Mouse (Mus musculus): ENCODE results near the gene Fbxw25. TPM values are rescaled to one million over a fixed set of nuclear protein-coding genes. Genes with fewer than 3 reads are reported as not detected.
A peak's percentile ranks its signal among the peaks of the same experiment; 100 is the strongest.
"Not testable (repeated sequence)": the region's sequence is repeated elsewhere in the genome, so short reads cannot be mapped to it uniquely, and the experiment has no call there.

The Fbxw25 gene
- not detected in 2 replicates for polyA plus RNA-seq (2015; fragmentation: Nextera tagmentation; extraction: Ambion mirVana)

DNA sequence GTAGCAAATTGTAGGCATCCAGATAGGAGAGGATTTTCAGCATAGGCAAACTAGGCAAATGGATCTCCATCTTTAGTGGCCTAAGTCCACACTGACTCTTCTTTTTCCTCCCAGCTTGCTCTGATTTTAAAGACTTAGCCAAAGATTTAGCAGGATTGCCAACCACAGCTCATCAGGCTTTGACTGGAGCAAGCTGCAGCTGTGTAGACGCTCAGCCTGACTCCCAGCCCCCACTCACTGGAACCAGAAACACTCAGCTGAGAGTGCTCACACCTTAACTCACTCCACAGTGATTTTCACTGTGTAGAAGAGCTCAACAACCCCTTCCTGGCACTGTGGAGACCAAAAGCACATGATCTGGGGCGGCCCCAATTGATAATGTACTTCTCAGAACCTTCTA, at the start of gene Fbxw25:
Gene Fbxw25, minus strand, starts transcription at position 101 of the 400 bp plus-strand sequence.
- not testable (repeated sequence) for H3K9ac ChIP-seq (ENCODE audit: low read length); ATAC-seq (ENCODE audit: low FRiP score, low TSS enrichment)
- 70% methylated on average over 2 of the region's 2 CpGs for WGBS

DNA sequence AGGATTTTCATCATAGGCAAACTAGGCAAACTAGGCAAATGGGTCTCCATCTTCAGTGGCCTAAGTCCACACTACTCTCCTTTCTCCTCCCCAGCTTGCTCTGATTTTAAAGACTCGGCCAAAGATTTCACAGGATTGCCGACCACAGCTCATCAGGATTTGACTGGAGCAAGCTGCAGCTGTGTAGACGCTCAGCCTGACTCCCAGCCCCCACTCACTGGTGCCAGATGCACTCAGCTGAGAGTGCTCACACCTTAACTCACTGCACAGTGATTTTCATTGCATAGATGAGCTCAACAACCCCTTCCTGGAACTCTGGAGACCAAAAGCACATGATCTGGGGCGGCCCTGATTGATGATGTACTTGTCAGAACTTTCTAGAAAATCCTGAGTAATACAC, 38.1 kb upstream of the Fbxw25 start, which contains the start of gene Fbxw18:
Gene Fbxw18, minus strand, starts transcription at position 101 of the 400 bp plus-strand sequence.
- ATAC-seq (ENCODE audit: low FRiP score, low TSS enrichment); H3K4me1 ChIP-seq (replicated peaks; ENCODE audit: control insufficient read depth, insufficient read depth); H3K27ac ChIP-seq (replicated peaks); H3K9ac ChIP-seq (ENCODE audit: low read length); H3K36me3 ChIP-seq (ENCODE audit: control insufficient read depth, insufficient read depth, low read length); H3K4me3 ChIP-seq (ENCODE audit: low read depth, low read length); H3K4me2 ChIP-seq (replicated peaks; ENCODE audit: low read depth); H3K9me3 ChIP-seq (ENCODE audit: control insufficient read depth, low read length); H3K27me3 ChIP-seq (ENCODE audit: control insufficient read depth, insufficient read depth, low read length); DNase-seq (ENCODE audit: low spot score): not testable (repeated sequence)
- 72% methylated on average over 4 of the region's 4 CpGs for WGBS

More for the DNA sequence above, at the start of gene Fbxw25:
- not testable (repeated sequence) for H3K4me3 ChIP-seq (ENCODE audit: low read depth, low read length); H3K27ac ChIP-seq (replicated peaks); H3K4me2 ChIP-seq (replicated peaks; ENCODE audit: low read depth); H3K36me3 ChIP-seq (ENCODE audit: control insufficient read depth, insufficient read depth, low read length); H3K27me3 ChIP-seq (ENCODE audit: control insufficient read depth, insufficient read depth, low read length); H3K9me3 ChIP-seq (ENCODE audit: control insufficient read depth, low read length); DNase-seq (ENCODE audit: low spot score); H3K4me1 ChIP-seq (replicated peaks; ENCODE audit: control insufficient read depth, insufficient read depth)

GRCm38 (mm10) chr9:109685299-109685698, 20.8 kb upstream of the Fbxw25 start:
- 16% methylated on average over 1 of the region's 1 CpGs for WGBS
- DNase-seq (ENCODE audit: low spot score): peak; percentile 43

DNA sequence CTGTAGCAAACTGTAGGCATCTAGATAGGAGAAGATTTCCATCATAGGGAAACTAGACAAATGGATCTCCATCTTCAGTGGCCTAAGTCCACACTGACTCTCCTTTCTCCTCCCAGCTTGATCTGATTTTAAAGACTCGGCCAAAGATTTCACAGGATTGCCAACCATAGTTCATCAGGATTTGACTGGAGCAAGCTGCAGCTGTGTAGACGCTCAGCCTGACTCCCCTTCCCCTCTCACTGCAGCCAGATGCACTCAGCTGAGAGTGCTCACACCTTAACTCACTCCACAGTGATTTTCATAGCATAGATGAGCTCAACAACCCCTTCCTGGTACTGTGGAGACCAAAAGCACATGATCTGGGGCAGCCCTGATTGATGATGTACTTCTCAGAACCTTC, 38.5 kb downstream of the Fbxw25 start, which contains the start of gene Fbxw24:
Gene Fbxw24, minus strand, starts transcription at position 101 of the 400 bp plus-strand sequence.
- not testable (repeated sequence) for H3K9me3 ChIP-seq (ENCODE audit: control insufficient read depth, low read length); ATAC-seq (ENCODE audit: low FRiP score, low TSS enrichment); H3K4me2 ChIP-seq (replicated peaks; ENCODE audit: low read depth); H3K27me3 ChIP-seq (ENCODE audit: control insufficient read depth, insufficient read depth, low read length); H3K36me3 ChIP-seq (ENCODE audit: control insufficient read depth, insufficient read depth, low read length); H3K4me3 ChIP-seq (ENCODE audit: low read depth, low read length); H3K27ac ChIP-seq (replicated peaks); DNase-seq (ENCODE audit: low spot score); H3K9ac ChIP-seq (ENCODE audit: low read length); H3K4me1 ChIP-seq (replicated peaks; ENCODE audit: control insufficient read depth, insufficient read depth)
- 75% methylated on average over 2 of the region's 2 CpGs for WGBS

More at GRCm38 (mm10) chr9:109685299-109685698, 20.8 kb upstream of the Fbxw25 start:
- ATAC-seq (ENCODE audit: low FRiP score, low TSS enrichment): no peak
- Histone ChIP-seq H3K36me3 (ENCODE audit: control insufficient read depth, insufficient read depth, low read length) (no peaks in the 10 kb centered on the region), H3K9me3 (ENCODE audit: control insufficient read depth, low read length) (no peaks in the 10 kb centered on the region), H3K4me2 (replicated peaks; ENCODE audit: low read depth) (no peak overlapping the region), H3K9ac (ENCODE audit: low read length) (no peak overlapping the region), H3K27ac (replicated peaks) (no peak overlapping the region), H3K4me3 (ENCODE audit: low read depth, low read length) (no peak overlapping the region), H3K4me1 (replicated peaks; ENCODE audit: control insufficient read depth, insufficient read depth) (no peaks in the 10 kb centered on the region), H3K27me3 (ENCODE audit: control insufficient read depth, insufficient read depth, low read length) (no peaks in the 10 kb centered on the region)
- no peak for TF ChIP-seq EP300 (optimal IDR thresholded peaks at IDR 0.05)
- TF ChIP-seq CTCF (IDR thresholded peaks at IDR 0.05; ENCODE audit: low read depth): peak; percentile 74

DNA sequence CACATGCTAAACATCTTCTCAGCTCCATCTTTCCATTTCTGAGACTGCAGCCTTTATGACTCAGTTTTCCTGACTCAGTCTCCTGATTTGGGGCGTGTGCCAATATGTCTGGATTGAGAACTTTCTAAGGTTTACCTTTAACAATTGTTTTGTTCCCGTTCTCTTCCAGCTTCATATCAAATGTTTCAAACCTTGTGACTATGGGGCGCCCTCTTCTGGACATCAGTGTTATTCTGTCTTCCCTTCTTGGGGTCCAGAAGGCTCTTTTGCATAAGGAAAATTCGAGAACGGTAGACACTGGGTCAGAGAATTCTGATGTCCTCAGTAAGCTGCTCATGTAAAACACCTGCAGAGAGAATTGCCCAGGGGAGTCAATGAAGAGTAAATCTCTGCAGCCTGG, 57.6 kb downstream of the Fbxw25 start:
- not testable (repeated sequence) for H3K27me3 ChIP-seq (ENCODE audit: control insufficient read depth, insufficient read depth, low read length); H3K36me3 ChIP-seq (ENCODE audit: control insufficient read depth, insufficient read depth, low read length); H3K4me3 ChIP-seq (ENCODE audit: low read depth, low read length); H3K9me3 ChIP-seq (ENCODE audit: control insufficient read depth, low read length); H3K4me1 ChIP-seq (replicated peaks; ENCODE audit: control insufficient read depth, insufficient read depth); DNase-seq (ENCODE audit: low spot score); ATAC-seq (ENCODE audit: low FRiP score, low TSS enrichment); H3K9ac ChIP-seq (ENCODE audit: low read length); H3K27ac ChIP-seq (replicated peaks); H3K4me2 ChIP-seq (replicated peaks; ENCODE audit: low read depth)
- 32% methylated on average over 5 of the region's 5 CpGs for WGBS
- peak; percentile 50 for TF ChIP-seq CTCF (IDR thresholded peaks at IDR 0.05; ENCODE audit: low read depth)

- not testable (repeated sequence) for H3K27ac ChIP-seq (replicated peaks); H3K4me1 ChIP-seq (replicated peaks; ENCODE audit: control insufficient read depth, insufficient read depth); ATAC-seq (ENCODE audit: low FRiP score, low TSS enrichment); H3K4me2 ChIP-seq (replicated peaks; ENCODE audit: low read depth); H3K4me3 ChIP-seq (ENCODE audit: low read depth, low read length); H3K27me3 ChIP-seq (ENCODE audit: control insufficient read depth, insufficient read depth, low read length); H3K9ac ChIP-seq (ENCODE audit: low read length); H3K36me3 ChIP-seq (ENCODE audit: control insufficient read depth, insufficient read depth, low read length); DNase-seq (ENCODE audit: low spot score); H3K9me3 ChIP-seq (ENCODE audit: control insufficient read depth, low read length)
- TF ChIP-seq CTCF (IDR thresholded peaks at IDR 0.05; ENCODE audit: low read depth): peak; percentile 42
- WGBS: 54% methylated on average over 2 of the region's 2 CpGs
These were observed 62.3 kb downstream of the Fbxw25 start for GRCm38 (mm10) chr9:109602128-109602527.

Measured in stomach, postnatal 0 days (tissue).